Mouse (Mus musculus): ENCODE data around the gene Adamtsl5.

The Adamtsl5 gene

DNA sequence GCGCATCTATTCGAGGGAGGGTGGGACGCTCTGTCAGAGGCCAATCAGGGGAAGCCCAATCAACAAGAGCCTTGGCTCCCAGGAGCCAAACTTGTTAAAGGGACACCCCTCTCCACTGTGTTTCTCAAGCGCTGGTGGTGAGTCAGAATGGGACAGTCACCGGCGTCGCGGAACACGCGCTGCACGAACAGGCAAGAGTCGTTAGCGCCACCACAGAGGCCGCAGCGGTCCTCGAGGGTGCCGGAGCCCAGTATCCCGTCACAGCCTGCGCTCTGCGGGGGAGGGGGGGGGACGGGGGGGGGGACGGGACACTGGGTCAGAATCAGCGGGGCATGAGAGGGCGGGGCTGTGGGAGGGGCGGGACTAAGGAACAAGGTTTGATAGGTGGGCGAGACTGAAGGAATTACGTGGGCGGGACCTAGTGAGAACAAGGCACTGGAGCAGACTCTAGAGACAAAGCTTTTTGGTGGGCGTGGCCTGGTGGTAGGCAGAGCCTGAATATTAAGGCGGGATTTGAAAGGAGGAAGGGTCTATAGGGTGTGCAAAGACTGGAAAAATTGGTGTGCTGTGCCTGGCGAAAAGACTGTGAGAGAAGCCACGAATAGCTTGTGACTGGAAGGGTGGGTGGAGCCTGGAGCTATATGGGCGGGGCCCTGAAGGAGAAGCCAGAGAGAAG, 5.3 kb downstream of the Adamtsl5 start:
- in situ Hi-C loops (cut with MboI, MseI): no loop called here

GRCm38 (mm10) chr10:80342305-80342748, 5.9 kb downstream of the Adamtsl5 start:
- in situ Hi-C loops (cut with MboI, MseI): no loop called here

DNA sequence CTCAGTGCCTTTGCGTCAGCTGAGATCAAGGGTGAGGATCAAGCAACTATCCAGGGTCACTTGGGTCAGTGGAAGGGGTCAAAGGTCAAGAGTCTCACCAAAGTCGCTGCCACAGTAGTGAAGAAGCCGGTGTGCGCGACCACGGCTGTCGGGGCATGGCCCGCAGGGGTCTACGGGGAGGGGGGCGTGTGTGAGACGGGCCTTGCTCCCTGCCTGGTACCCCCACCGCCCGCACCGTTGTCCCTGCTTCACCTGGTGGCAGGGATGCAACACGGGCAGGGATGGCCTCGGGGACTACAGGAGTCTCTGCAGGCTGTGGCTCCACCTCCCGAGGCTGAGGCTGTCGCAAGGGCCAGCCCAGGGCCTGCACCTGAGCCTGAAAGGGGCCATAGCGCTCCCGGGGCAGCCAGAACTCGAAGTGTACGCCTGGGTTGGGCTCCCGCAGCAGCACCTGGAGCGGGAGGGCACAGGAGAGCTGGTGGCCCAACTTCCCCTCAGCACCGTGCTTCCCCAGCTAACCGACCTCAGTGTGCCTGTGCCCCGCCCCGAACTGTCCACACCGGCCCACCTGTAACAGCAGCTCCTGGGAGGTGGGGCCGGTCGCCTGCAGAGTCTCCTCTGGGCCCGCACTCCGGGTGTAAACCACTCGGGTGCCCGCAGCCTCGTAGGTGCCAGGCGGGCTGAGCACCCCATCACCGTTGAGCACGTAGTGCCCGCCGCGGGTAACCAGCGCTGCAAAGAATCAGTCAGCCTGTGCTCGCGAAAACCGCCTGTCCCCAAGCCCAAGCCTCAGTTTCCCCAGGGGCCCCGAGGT, 6.5 kb downstream of the Adamtsl5 start:
- in situ Hi-C loops (cut with MboI, MseI): no loop called here

DNA sequence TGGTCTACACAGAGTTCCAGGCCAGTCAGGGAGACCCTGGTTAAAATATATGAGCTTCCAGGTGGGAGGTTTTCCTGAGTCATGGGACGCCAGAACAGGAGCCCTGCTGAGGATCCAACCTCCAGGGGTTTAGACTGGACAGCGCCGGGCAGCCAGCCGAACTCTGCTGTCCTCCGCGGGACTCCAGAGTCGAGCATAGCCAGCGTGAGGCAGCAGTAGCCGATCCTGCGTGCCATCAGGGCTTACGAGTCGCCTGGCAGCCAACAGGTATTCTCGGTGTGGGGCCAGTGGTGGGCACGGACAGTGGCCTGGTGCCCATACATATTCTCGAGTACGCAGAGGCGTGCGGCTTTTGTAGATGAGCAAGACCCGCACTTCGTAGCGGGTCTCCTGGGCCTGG, 7.2 kb downstream of the Adamtsl5 start:
- in situ Hi-C loops (cut with MboI, MseI): no loop called here

GRCm38 (mm10) chr10:80339941-80340750, 8.1 kb downstream of the Adamtsl5 start:
- in situ Hi-C loops (cut with MboI, MseI): no loop called here

DNA sequence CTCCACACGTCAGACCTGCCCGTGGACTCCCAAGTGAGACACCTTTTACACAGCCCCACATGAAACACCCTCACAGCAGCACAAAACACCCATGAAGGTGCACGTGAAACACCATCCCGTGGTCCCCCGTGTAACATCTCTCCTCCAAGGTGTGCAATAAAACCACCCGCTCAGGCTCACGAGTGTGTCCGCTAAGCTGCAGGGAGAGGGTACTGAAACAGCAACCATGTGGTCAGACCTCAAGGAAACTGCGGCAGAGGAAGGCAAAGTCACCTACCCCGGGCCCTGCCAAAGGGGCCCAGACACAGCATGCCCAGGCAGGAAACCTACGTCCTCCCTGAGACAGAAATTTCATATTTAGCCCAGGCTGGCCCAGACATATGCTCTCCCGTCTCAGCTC, 11.9 kb downstream of the Adamtsl5 start:
- in situ Hi-C loops (cut with MboI, MseI): no loop called here

DNA sequence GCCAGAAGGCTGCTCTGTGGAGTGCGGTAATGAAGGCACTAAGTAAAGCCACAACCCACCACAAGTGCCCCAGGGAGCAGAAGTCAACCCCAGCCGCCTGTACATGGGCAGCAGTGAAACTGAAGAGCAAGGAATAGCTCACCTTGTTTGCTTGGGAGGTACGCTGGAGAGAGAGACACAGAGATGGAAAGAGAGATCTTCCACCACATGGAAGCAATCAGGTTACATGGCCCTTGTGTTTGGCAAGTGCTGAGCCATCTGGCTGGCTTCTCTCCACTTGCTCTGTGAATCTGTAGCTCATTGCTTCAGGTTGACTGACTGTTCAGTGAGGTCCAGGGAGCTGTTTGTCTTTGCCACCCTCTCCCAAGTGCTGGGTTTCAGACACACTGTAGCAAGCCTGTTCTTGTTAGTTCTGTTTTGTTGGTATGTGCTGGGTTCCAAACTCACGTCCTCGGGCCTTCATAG, 15.7 kb downstream of the Adamtsl5 start:
- in situ Hi-C loops (cut with MboI, MseI): no loop called here

DNA sequence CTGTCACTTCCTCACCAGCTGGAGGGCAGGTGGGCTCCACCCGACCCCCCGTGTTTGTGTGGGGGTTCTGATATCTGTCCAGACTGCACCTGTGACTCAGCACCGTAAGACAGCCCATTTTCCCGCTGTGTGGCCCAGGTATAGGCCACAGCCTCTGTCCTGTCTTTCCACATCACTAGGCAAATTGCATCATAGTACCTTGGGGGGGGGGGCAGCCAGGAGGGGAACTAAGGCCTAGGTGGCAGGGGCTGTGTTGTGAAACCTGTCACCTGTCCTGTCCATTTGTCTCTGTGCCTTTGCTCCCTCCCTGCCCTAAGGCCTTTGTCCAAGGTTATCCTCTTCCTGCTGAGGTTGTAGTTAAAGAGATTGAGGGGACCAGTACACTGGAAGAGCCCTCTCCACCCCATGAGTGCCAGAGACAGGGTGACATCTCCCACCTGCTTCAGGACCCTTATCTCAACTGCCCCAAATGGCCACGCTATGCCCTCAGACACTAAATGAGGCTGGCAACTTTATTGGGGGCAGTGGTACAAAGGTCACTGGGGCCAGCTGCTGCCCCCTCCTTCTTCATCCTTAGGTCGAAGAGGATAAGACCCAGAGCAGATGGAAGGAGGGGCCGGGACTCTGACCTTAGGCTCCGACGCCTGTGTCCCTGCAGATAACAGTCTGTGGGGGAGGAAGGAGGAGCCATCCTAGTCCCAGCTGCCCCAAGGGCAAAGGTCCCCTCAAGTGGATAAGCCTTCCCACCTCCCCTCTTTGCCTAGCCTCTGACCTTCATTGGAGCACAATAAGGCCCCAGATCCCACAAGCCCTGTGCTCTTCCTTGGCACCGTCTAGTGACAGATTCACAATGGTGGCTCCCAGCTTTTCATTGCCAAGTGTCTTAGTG, 16.3 kb downstream of the Adamtsl5 start:
- in situ Hi-C loops (cut with MboI, MseI): no loop called here

DNA sequence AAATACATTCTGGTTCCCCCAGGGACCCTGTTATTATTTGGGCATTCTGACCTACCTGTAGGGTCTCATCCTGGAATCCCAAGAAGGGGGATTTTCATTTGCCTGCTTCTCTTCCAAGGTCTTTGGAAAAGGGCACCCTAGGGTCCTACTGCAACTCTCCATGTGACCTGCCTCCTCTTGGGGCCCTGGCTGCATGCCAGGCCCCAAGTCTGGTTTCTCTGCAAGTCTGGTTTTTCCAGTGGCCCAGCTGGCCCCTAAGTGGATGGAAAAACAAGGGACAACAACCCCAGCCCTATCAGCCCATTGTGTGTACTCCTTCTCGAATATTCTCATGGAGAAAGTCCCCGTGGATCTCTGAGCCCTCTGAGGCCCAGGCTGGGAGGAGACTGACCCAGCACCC, 17.3 kb downstream of the Adamtsl5 start:
- in situ Hi-C loops (cut with MboI, MseI): no loop called here

DNA sequence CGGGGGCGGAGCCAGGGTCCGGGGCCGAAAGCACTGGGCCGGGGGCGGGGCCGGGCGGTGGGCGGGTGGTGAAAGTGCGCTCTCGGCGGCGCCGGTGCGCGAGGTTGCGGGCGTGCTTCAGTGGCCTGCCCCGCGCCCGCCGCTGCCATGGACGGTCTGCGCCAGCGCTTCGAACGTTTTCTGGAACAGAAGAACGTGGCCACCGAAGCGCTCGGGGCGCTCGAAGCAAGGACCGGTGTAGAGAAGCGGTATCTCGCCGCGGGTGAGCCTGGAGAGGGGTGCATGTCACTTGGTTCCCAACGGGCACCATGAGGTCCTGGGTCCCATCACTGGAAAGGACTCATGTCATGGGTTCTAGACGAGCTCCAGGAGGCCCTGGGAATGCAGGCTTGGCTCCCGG, 18.1 kb downstream of the Adamtsl5 start:
- in situ Hi-C loops (cut with MboI, MseI): no loop called here

DNA sequence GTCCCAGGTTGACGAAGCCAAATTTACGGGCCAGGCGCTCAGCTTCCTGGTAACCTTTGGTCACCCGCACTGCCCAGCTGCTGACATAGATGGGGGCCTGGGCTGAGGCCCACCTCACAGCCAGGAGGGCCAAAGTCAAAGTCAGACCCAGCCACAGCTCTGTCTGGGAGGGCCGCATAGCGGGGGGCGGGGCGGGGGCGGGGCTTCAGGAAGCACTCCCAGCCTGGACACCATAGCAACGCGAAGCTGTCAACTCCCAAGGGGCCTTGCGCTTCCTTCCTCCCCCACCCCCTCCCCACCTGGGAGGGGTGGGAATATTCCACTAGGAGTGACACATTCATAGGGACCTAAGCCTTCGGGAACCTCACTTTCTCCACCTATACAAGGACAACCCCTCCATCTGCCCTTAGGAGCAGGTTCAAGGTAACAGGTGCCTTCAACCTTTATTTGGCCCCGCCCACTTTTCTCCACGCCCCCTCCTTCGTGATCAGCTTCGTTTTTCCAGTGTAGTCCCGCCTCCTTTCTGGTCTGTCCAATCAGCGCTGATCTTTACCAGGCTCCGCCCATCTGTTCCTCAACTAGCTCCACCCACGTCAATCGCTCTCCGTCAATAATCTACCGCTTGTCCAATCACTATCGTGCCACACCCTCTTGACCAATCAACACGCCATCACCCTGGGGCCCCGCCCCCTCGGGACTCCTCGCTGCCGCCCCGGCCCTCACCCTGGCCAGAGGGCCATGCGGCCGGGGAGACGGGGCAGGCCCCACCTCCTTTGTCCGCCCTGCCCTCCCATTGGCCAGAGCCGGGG, 18.7 kb downstream of the Adamtsl5 start, which contains the start of the genes Pcsk4 and Reep6:
TSS of gene Pcsk4 (minus strand) at position 226 of the 809 bp plus-strand sequence.
TSS of gene Reep6 (plus strand) at position 681 of the 809 bp plus-strand sequence.
- in situ Hi-C loops (cut with MboI, MseI): no loop called here

DNA sequence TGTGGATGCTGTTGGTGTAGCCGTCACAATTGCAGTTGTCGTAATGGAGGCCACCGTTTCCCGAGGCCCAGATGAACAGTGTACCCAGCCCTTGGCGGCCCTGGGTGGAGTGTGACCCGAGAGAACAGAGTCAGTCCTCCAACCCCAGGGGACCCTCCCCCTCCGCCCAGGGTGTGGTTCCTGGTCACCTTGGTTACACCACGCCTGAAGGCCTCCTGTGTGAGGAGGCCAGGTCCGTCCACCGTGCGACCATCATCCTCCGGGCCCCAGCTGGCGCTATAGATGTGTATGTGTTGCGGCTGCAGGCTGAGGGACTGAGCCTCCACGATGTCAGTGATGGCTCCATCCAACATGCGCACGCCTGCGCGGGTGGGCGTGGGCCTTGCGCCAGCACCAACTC, 23.2 kb downstream of the Adamtsl5 start:
- in situ Hi-C loops (cut with MboI, MseI): no loop called here

DNA sequence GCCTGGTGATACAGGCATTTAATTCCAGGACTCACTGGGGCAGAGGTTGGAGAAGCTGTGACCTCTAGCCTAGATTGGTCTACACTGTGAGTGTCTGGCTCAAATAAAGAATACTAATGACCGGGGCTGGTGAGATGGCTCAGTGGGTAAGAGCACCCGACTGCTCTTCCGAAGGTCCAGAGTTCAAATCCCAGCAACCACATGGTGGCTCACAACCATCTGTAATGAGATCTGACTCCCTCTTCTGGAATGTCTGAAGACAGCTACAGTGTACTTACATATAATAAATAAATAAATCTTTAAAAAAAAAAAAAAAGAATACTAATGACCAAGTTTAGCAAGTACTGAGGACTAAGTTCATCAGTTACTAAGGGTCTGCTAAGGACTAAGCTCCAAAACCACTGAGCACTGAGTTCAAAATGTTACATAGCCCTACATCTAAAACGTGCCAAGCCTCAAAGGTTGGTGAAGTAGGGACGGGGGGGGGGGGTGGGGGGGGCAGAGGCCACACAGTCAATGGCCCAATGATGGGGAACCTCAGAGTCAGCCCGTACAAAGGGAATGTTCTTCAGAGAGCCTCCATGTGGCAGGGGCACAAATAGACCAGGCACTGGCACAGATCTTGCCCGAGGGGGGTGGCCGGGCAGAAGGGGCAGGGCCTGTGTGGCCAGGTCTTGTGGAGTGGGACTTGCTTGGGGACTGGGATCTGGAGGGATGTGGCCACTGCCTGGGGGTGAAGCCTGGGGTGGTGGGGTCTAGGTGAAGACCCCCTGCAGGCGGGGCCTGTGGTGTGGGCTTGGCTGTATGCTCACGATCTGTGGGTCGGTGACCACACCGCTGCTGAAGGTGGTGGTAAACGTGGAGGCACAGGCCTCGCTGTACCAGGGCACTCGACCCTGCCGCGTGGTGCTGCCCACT, 23.8 kb downstream of the Adamtsl5 start:
- in situ Hi-C loops (cut with MboI, MseI): no loop called here

GRCm38 (mm10) chr10:80323261-80324119, 24.7 kb downstream of the Adamtsl5 start:
- in situ Hi-C loops (cut with MboI, MseI): no loop called here

GRCm38 (mm10) chr10:80322811-80323211, 25.4 kb downstream of the Adamtsl5 start:
- in situ Hi-C loops (cut with MboI, MseI): no loop called here

DNA sequence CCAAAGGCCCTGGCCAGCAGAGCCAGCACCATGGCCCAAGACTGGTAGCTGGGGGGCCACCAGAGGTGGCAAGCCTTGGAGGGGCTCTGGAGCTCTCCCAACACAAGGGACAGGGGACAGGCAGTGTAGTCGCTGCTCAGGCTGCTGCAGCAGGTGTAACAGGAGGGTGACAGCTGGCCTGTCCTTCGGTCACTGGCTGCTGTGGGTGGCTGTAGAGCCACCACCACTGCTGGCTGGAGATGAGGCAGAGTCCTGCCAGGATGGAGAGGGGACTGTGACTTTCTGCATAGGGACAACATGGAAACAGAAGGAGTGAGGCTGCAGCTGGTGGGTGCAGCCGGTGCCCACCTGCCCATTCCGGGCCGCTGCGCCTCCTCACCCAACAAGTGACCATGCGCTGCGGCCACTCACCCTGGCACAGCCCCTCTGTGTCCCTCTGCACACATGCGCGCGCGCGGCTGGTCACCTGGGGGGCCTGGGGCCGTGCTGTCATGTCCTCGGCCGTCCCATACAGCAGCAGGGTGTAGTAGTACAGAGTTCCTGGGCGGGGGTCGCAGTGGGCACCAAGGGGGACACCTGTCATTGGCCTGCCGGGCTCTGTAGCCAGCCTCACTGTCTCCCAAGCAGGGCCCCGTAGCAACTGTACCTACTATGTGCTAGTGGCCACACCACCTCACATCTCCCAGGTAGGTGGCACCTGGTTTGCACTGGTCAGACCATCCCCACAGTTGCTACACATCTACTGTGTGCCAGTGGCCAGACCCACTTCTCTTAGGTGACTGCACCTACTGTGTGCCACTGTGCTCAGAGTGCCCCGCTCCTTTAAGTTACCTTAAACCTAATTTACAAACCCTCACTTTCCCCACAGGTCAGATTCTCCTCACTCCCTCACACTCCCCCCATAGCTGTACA, 26.3 kb downstream of the Adamtsl5 start:
- in situ Hi-C loops (cut with MboI, MseI): no loop called here
